Mouse (Mus musculus) kidney, postnatal 25 days (tissue): ENCODE measurements around the gene Nyx.
A peak's percentile ranks its signal among the peaks of the same experiment; 100 is the strongest.

Source experiments
- DNase-seq, 2 experiments: peaks; one replicate each; pipeline ENCODE4 v3.0.0; 2021; ENCODE audit warnings: mixed read lengths in 2 of 2

Gene Nyx

GRCm38 (mm10) chrX:13494892-13495703 lies 29.2 kb downstream of the Nyx start:
- no peak for DNase-seq

- no peak for DNase-seq
These were observed 34.4 kb downstream of the Nyx start for GRCm38 (mm10) chrX:13500284-13500683.

GRCm38 (mm10) chrX:13502862-13503375 lies 37.0 kb downstream of the Nyx start:
- DNase-seq, result no peak

- DNase-seq, result no peak
These were observed 38.5 kb downstream of the Nyx start for GRCm38 (mm10) chrX:13504389-13504788.

GRCm38 (mm10) chrX:13506376-13506775 lies 40.5 kb downstream of the Nyx start:
- peak; percentile 5 to 53 for DNase-seq

GRCm38 (mm10) chrX:13513127-13513526 lies 47.2 kb downstream of the Nyx start:
- no peak for DNase-seq

GRCm38 (mm10) chrX:13513864-13514263 lies 48.0 kb downstream of the Nyx start:
- DNase-seq, result no peak

- DNase-seq, result no peak
These were observed 50.5 kb downstream of the Nyx start for GRCm38 (mm10) chrX:13516451-13516850.

- no peak for DNase-seq
These were observed 52.1 kb downstream of the Nyx start for GRCm38 (mm10) chrX:13518019-13518418.

GRCm38 (mm10) chrX:13518781-13519407 lies 53.0 kb downstream of the Nyx start:
- no peak for DNase-seq

- DNase-seq, result peak in 1 of 2 experiments; percentile 15
These were observed 53.5 kb downstream of the Nyx start for GRCm38 (mm10) chrX:13519408-13519783.

- DNase-seq, result no peak
These were observed 54.7 kb downstream of the Nyx start for GRCm38 (mm10) chrX:13520566-13520965.

- no peak for DNase-seq
These were observed 55.4 kb downstream of the Nyx start for GRCm38 (mm10) chrX:13521288-13521687.
